Mouse (Mus musculus) B cell, adult 2 months (primary cell): ENCODE measurements at regions not wholly inside any gene's neighbourhood (a gene's known extent, or its start where the extent isn't known, plus 50 kb on each side); places are given as distances from the start of the nearest gene placed in this dataset.

Source experiments
- DNase-seq, 2 experiments: peaks; one replicate each; pipeline ENCODE4 v3.0.0; 2022

DNA sequence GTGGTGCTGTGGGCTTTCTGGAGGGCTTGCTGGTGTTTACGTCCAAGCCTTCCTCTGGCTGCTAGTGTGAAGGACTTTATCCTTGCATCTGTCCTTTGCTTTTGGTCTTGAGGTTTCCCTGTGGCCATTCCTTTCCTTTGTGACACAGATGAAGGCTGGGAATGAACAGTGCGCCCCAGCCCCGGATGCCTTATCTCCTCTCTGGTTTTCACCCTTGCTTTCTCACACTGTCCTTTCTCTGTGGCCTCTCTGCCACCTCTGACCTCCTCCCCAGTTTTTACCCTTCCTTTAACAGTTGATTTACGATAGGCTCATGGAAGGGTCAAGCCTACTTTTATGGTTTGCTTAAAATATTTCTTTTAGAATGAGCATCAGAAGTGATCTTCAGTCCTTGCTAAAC, 53.2 kb downstream of the Gas1 start:
- no peak for DNase-seq

DNA sequence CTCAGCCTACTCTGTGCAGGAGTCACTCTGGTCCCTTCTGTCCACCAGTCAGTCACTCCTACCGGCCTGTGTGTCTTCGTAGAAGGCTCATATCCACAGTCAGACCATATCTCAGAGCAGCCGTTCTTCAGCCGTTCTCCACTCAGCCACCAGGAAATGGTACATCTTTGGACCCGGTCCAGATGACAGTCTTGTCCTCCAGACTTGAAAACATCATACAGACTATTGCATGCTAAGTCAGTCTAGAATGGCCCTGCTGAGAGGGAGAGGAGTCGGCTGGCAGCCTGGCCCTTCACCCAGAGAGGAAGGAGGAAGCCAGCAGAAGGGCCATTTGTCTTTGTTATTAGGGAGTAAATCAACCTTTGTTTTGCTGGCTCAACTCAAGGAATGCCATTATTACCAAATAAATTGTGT, 54.0 kb downstream of the Gas1 start:
- DNase-seq, result no peak

DNA sequence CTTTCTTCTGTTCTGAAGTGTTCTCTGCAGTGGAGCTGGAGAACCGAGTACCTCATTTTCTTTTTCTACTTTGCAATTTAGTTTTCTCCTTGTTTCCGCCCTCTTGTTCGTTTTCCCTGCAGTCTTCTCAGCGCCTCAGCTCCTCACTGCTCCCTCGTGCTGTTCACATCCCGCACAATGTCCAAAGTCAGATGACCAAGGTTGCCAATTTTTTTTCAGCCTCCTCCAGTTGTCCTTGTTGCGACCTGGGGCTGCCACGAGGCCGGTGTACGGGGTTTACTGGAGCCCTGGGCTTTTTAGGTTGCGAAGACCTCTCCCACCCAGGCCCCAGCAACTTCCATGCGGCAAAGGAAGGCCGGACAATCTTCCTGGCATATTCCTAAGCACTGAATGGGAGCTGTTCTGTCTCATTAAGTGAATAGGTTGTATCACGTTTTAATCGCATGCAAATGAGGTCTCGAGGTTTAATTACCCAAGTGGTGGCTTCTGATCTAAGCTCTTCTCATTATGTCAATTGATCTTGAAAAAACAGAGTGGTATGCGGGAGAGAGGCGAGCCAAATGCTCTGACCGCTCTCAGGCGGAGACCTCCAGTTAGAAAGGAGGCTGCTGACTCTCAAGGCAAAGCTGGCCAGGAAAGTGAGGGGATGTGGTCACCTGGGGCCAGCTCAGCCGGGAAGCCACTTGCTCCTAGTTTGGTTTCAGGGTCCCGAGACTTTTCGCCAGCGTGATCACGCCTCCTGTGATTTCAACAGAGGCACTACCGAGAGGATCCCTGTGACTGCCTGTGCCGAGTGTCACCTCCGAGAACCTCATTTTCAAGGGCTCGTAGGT, 54.6 kb downstream of the Gas1 start:
- DNase-seq, result no peak

DNA sequence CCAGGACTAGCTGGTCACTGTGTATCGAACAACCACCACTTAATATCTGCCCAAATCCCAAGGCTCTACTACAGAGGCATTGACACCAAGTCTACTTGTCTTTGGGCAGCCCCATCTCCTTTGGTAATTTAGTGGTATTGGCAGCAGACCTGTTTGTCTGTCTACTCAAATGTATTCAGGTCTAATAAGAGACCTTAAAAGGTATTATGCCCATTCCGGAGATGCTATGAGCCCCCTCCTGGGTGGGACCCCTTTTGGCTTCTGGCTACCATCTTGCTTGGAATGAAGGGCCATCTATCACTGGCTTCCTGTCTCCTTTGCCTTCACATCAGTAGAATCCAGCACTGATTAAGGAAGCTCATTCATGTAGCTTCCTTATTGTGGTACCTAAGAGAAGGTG, 65.7 kb downstream of the Gas1 start:
- DNase-seq, result no peak

DNA sequence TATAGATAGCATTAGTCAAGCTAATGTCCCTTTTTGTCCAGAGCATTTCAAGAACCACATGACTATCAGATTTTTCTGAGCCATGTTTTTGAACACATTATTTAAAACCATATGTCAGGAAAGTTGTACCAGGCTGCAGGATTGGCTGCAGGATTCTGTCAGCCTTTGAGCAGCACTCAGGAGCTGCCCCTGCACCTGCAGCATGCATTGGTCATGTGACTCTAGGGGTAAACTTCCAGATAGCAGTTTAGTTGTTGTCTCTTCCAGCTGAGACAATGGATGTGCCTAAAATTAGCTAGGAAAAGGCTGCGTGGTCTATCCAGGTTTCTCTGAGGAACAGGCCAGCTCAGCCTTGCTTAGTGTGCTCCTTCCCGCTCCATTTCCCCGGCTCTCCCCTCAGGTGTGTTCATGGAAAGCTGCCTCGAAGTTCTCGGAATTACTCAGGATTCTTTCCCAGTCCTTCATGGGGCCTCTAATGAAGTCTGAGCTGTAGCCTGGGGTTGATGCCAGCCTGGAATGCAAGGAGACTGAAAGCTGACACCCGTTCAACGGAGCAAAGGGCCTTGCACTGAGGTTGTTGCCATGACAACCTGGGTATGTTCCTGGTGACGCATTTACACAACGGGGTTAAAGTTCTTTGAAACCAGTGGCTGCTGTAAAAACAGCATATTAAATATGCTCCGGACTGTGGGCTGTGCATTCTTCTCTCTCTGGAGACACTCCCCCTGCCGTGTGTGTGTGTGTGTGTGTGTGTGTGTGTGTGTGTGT, 66.9 kb downstream of the Gas1 start:
- no peak for DNase-seq

DNA sequence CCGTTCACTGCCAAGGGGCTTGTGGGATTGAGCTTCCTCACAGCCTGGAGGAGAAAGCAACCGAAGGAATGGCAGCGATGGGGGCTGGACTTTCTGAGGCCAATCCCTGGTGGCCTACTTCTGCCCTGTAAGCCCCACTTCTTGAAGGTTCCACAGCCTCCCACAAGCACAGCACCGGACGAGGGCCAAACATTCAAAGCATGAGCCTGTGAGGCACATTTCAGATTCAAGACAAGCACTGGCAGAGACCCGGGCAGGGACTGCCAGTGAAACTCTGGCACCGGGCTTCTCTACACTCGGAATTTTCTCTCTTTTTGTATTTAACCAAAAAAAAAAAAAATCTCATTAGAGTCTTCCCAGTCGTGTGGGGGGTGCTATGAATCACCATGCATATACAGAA, 71.9 kb downstream of the Gas1 start:
- DNase-seq, result no peak

DNA sequence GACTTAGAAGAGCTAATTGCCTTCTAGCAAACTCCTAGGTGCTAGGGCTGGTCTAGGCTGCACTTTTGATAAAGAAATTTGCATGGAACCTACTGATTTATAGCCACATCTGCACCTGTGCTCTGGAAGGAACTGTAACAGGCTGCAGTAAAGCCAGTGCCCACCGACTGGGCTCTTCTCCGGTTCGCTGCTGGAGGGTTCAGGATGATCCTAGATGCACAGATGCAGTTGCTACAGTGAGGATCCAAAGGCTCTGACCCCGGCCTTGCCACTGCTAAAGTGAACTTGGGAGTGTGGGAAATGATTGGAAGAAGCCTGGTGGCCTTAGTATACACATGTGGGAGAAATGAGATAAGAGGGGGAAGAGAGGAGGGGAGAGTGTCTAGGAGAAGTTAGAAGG, 75.5 kb downstream of the Gas1 start:
- no peak for DNase-seq

DNA sequence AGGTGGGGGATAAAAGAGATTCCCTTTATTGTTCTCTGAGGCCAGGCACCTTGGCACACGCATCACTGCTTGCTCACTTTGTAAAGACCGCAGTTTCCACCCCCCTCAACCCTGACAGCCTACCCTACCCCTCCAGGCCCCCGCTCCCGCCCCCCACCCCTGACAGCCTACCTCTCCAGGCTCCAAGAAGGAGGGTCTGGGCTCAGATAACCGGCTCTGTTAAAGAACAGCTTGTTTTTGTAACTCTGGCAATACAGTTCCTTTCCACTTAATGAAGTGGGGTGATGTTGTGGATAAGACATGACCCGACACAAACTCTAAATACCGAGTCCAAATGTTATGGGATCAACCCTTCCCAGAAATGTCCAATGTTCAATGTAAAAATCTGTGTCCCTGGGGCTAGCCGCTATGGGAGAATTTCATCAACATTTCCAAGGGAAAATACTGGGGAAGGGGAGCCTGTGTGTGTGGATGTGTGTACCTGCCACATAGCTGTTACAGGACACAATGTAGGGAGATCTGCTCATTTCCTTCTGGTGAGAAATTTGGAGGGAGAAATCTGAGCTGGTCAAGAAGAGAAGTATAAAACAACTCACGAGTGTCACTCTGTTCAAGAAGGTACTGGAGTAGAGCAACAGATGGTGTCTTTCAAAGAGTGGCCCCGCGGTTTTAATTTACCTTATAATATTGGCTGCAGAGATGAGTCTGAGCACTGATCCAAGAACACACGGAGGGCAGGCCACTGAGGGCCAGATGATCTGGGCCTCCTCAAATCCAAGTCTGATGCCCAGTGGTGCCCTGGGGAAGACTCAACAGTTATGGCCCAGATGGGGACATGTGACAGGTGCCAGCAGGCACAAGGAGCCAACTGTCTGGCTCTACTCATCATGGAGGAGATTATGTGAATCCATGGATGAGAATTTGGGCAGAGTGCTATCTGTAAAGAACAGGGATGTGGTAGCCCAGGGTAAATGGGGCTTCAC, 76.7 kb downstream of the Gas1 start:
- no peak for DNase-seq

DNA sequence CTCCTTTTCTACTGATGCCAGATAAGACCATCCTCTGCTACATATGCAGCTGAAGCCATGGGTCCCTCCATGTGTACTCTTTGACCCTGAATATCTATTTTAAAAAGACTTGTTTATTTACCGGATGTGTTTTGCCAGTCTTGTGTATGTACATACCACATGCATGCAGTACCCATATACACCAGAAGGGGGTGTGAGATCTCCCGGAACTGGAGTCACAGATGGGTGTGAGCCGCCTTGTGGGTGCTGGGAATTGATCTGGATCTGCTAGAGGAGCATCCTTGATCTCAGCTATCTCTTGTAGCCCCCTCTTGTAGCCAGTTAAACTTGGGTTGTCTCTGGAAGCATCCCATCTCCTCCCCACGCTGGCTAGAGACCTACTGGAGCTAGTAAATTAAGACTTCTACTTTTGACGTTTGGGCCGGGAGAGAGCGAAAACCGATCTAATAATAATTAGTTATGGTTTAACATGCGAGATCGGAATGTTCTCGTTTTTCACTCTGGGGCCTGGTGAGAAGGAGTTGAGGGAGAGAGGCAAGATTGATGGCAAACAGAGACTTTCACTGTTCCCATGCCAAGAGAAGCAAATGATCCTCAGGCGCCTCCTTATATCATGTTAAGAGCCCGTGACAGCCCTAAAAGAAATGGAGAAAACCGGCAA, 77.6 kb downstream of the Gas1 start:
- DNase-seq, result no peak

DNA sequence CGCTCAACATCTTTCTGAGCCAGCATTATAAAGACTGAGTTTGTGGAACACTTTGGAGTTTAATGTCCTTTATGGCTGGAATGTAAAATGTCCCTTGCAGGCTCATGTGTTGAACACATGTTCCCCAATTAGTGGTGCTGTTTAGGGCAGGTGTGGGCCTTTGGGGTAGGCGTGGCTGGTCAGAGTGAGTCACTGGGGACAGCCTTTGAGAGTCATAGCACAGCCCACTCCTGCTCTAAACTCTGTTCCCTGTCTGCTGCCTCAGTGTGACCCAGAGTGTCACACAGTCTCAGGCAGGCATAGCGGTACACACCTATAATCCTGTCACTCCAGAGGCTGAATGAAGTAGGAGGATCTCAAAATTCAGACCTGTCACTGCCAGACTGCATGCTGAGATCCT, 78.8 kb downstream of the Gas1 start:
- no peak for DNase-seq

DNA sequence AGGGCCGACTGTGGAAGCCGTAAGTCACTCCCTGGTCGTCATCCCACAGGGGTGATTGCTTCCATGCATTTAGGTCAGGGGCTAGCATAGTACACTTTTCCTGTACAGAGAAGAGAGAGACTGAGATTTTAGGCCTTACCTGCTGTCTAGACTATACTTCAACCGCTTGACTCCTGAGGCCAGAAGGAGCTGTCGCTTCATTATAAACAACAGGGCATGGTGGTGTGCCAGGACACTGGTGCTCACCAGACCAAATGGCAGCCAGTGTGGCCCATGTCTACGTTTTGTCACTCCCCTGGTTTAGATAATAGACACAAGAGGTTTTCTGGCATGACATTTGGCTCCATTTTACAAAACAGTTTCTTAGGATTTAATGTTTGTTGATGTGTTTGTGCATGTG, 79.4 kb downstream of the Gas1 start:
- DNase-seq, result no peak

DNA sequence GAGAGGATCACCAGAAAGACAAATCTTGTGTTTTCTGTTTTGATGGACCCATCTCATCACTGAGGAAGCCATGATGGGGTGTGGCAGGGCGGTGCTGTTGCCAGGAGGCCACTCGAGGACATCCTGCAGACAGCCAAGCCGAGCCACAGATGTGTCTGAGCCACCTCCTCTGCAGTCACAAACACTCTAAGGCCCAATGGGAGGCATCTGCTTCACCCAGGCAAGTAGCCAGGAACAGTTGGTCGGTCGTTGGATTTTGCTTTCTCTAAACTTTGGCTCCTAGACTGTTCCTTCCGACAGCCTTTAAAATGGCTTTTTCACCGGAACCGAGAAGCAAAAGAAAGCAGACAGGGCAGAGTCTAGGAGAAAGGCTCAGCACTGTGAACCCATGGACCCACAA, 90.5 kb downstream of the Gas1 start:
- no peak for DNase-seq

DNA sequence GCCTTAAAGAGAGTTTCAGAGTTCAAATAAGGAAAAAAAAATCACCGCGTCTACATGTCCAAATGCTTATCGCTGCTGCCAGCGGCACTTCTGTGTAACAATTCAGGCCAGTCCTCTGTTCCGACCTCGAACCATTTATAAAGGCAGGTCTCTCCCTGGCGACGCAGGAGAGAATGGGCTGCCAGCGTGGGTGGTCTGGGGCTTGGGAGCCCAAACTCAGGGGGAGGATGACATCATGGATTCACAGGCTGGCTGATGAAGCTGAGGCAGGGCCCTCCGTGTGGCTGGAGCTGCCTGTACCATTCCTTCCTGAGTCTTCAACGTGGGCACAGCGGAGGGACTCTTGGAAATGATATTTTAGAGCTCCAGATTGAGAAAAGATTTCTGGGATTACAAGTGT, 92.2 kb downstream of the Gas1 start:
- no peak for DNase-seq

DNA sequence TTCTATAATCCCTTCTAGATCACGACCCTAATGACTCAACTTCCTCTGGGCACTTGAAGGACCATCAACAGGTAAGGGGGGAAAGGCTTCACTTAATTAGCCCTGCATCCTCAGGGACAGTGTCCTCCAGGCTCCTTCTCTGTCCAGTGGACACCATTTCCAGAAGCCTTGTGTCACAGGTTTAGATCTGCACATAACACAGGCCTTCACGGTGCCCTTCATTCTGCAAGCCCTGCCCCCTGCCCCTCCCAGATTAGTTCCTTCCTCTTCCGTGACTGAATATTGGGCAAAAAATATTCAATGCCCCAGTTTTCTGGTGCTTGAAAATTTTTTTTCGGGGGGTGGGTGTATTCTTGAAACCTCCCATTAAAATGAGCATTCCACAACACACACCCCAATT, 92.9 kb downstream of the Gas1 start:
- no peak for DNase-seq

DNA sequence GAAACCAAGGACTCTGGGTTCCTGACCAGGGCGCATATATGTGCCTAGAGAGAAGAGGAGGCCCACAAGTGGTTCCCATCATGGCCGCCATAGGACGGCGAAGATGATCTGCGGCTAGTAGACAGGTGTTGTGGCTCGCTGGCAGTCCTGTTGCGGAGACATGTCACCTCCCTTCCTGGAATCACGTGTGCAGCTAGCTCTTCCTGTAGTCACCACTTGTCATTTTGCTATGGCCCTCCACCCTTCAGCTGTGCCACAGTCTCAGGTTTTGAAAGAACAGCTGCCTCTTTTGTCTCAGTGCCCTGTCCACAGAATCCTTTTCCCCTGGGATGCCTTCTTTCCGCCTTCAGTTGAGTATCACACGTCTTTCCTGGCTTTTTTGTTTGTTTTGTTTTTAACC, 97.1 kb downstream of the Gas1 start:
- no peak for DNase-seq

DNA sequence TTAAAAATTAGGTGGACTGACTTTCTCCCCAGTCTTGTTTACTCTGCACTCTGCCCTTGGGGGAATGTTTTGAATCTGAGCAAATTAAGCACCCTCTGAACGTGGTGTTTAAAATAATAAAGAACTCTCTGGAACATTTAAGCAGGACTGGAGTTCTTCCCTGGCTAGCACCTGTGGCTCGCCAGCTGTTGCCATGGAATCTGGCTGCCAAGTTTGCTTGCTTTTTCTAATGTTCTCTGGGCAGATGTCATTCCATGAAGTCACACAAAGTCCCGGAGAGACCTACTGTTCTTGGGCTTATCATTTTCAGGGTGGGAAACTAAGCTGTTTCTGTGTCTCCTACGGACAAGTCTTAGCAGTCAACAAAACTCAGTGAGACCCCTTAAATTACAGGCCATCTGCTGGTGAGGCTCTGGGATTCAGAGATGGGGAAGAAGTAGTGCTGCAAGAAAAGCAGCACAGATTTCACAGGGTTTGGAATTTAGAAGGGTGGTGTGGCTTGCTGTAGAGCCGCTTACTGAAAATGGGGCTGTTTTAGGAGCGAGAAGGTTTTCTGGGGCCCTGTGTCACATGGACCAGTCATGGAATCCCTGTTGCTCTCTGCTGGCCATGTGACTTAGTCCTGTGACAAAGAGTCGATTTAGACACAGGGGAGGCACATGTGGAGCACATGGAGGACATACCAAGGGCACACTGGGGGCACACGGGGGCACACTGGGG, 98.7 kb downstream of the Gas1 start:
- no peak for DNase-seq

DNA sequence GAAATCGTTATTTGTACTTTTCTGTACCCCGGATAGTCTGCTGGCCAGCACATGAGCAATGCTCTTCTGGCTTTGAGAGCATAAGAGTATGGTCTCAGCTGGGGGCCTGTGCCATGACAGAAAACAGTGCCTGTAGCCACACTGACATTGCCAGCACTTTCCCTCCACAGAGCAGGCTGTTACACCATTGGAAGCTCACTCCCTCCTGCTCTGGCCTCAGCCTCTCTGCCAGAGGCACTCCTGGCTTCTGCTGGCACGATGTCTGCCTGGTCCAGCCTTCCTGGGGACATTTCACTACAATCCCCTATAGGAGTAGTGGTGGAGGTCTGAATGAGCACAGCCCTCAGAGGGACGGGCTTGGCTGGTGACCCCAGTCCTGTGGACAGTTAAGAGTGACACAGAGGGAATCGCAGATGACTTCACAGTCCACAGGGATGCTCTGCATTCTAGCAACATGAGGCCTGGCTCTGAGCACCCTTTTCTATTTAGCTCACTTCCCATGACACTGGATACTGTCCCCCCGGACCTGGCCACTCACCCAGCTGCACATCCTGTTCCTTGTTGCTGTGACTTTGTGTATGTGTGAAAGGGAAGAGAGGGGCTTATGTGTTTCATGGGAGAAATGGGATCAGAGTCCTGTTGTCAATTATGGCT, 100.9 kb downstream of the Gas1 start:
- no peak for DNase-seq

DNA sequence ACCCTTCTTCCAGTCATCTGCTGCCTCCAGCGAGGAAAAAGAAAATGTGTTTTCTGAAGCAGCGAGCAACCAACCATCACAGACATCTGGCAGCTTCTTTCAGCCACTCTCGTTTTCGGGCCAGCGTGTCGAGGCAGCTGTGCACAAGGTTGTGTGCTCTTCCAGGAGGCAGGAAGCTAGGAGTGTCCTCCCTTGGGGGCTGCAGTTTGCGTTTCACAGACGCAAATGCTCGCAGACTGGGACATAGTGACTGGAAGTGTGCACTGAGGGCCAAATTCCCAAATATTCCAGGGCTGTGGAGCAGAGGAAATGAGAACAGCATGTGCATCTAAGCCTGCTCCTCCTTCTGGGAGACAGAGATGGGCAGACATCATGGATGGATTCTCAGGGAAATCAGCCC, 105.6 kb downstream of the Gas1 start:
- DNase-seq, result no peak

DNA sequence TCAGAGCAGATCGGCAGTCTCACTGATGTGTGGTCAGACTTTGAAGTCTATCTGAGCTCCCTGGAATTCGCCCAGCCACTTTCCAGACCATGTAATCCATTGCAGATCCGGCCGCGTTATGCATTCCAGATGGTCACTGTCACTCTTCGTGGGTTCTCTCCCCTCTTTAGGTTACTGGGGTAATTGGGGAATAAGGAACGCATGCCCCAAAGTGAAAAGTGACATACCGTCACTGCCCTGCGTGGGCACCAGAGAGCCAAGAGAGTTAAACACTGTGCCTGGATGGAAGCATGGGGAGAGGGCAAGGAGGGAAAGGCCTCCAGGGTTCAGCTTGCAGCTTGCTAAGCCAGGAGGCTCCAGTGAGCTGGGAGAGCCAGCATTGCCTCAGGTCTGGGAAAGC, 108.0 kb downstream of the Gas1 start:
- DNase-seq, result no peak

DNA sequence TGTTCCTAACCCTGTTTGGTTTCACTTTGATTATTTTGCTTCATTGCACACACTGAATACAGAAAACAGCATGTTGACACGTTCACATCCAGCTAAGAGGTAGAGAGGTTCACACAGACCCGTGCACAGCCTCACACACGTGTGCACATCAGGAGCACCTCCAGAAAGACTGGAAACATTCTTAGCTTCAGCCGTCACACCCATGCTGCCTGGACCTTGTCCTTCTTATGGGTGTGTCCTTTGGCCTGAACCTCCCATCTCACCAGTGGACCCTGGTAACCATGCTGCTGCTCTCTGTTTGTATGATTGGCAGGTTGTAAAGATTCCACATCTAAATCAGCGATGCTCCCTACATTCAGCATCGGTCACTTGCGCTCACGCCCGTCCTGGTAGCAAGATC, 109.8 kb downstream of the Gas1 start:
- no peak for DNase-seq

DNA sequence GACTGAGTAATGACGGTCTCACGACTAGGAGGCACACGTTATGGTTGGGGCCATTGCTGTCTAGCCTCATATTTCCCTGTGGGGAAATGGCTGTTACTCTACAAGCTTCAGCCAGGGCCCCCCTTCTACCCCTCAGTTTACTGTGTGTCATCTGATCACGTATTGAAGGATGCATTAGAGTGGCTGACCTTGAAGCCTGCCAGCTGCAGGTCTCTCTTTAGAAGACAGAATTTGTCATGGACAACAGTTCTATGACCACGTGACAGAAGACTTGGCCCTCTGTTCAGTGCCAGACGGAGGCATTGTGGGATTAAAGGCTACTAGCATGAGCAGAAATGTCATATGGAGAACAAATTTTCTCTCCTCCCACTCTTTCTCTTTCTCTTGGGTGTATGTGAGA, 115.6 kb downstream of the Gas1 start:
- DNase-seq, result no peak
